Mouse (Mus musculus): ENCODE data around the gene Zfp444.
"Not testable (repeated sequence)": the region's sequence is repeated elsewhere in the genome, so short reads cannot be mapped to it uniquely, and the experiment has no call there.

The Zfp444 gene

DNA sequence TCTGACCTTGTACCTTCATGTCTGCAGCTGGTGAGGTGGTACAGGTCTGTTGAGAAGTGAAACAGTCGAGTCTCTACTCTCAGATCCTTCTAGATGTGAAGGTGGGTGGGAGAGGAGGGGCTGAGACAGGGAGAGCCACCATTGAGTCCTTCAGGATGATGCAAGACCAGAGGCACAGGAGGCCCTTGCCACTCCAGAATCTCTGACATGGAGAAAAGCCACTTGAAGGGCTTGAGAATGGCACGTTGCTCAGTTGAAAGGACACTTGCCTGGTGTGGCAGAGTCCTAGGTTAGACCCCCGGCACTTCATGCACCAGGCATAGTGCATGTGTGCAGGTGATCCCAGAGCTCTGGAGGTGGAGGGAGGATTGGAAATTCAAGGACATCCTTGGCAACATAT, 10.5 kb upstream of the Zfp444 start:
- no peak for DNase-seq (ENCODE audit: extremely low read depth, low read depth, low spot score)

DNA sequence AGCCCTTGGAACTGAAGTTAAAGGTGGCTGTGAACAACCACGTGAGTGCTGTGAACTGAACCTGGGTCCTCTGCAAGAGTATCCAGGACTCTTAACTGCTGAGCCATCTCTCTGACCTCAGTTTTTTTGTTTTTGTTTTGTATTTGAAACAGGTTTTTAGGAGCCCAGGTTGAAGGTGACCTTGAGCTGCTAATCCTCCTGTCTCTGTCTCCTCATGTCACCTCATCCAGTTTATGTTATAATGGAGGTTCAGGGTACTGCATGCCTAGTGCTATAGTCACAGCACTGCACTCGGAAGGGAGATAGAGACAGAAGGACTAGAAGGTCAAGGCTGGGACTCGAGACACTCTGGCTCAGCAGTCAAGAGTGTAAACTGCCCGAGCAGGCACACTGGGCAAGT, 9.9 kb upstream of the Zfp444 start:
- no peak for DNase-seq (ENCODE audit: extremely low read depth, low read depth, low spot score)

DNA sequence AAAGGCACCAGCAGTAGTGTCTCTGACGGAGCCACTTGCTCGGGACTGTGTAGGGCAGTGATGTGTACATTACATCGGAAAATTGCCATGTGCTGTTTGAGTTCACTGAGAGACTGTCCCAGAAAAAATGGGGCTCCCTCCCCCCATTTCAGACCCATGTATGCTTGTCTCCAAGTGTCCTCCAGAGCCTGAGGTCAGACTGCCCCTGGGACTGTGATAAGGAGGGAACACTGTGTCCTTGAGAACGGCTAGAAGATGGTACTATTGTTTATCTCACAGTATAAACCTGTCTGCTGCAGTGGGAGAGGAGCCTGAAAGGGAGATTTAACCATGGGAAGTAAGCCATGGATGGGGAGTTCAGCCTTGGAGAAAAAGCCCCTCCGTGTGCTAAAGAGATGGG, 7.4 kb upstream of the Zfp444 start:
- DNase-seq (ENCODE audit: extremely low read depth, low read depth, low spot score): no peak

DNA sequence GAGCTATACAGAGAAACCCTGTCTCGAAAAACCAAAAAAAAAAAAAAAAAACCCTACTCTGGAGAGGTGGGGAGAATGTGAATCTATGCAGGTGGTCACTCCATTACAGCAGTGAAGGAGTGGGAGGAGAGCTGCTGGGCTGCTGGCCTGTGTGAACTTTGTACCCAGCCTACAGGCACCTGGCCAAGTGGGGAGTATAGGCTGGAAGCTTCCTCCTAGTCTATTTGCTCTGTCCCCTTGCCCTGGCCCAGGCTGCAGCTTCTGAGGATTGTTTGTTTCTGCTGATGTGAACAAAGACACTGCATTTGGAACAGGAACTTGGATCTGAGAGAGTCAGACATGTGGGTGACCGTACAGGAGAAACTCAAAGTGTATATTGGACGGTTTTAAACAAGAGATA, 2.6 kb upstream of the Zfp444 start:
- no peak for DNase-seq (ENCODE audit: extremely low read depth, low read depth, low spot score)

DNA sequence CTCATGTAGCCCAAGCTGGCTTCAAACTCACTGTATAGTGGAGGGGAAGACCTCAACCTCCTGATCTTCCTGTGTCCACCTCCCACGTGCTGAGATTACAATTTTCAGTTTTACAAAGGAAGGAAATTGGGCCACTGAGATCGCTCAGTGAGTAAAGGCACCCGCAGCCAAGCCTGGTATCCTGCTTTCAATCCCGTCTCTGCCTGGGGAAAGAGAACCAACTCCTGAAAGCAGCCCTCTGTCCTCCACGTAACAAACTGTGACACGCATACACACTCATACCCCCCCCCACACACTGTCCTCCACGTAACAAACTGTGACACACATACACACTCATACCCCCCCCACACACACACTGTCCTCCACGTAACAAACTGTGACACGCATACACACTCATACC, 1.6 kb upstream of the Zfp444 start:
- DNase-seq (ENCODE audit: extremely low read depth, low read depth, low spot score): no peak

DNA sequence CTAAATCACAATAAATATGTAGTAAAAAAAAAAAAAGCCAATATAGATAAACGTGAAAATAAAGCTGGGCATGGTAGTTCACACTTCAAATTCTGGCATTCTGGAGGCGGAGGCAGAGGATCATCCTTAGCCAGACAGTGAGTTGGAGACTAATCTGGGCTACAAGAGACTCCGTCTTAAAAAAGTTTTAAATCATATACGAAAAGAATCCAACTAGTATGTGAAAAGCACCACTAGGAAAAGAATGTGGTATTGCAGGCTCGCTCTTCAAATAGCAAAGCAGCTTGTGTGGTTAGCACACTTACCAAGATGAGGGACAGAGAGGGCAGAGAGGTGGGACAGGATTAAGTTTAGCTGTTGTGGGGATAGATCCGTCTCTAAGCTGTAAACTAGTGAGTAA, 1.2 kb upstream of the Zfp444 start:
- DNase-seq (ENCODE audit: extremely low read depth, low read depth, low spot score): no peak

DNA sequence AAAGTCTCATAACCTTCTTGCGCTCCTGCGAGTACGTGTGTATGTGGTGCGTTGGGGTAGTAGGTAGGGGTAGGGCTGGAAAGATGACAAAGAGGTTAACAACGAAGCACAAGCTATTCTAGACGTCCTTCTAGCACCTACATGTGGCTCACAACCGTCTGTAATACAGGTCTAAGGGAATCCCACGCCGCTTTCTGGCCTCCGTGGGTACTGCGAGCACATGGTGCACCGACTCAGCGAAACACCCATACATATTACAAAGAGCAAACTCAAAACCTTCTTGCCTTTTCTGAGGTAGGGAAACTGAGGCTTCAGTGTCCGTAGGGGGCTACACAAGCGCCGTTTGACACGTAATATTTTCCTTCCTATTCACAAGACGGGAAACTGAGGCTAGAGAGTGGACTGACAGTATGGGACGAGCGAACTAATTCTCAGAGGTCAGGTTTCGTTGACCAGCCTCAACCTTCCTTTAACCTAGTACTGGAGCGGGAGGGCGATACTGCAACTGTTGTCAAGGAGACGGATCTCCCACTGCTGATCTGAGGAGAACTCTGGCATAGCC, 501 bp upstream of the Zfp444 start:
- no peak for DNase-seq (ENCODE audit: extremely low read depth, low read depth, low spot score)

DNA sequence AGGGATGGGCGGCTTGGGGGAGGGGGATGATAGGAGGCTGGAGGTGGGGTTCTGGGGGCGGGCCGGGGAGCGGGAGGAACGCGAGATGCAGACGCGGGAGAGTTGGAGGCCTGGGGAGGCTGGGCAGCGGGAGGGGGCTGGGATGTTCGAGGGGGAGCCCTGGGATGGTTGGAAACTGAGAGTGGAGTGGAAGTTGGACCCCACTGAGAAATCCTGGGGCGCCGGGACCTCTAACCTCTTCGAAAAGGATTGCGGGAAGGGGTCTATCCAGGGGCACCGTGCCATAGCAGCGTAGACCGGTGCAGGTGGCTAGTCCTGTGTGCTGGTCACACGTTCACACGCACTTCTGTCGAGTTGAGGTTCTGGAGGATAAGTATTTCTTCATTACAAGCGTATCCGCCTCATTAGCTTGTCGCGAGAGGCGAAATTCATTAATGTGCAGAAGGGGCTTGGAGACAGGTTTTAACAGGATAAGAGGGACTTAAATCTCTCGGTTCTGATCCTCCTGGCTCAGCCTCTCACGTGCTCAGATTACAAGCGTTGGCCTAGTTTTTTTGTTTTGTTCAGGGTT, 733 bp downstream of the Zfp444 start:
- no peak for DNase-seq (ENCODE audit: extremely low read depth, low read depth, low spot score)

DNA sequence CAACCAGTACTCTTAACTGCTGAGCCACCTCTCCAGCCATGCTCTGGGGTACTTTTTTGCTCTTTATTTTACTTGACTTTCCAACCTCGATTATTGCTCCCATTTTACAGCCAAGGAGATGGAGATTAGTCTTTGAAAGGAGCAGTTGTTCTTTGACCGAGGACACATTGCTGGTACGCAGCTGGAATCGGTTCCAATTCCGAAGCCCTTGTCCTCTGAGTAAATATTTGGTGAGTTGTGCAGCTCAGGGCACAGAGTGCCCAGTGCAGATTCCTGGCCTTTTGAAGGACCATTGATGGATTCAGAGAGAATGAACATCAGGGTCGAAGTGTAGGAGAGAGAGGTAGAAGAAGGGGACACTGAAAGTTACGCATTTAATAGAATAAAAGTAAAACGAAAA, 1.8 kb downstream of the Zfp444 start:
- DNase-seq (ENCODE audit: extremely low read depth, low read depth, low spot score): no peak

DNA sequence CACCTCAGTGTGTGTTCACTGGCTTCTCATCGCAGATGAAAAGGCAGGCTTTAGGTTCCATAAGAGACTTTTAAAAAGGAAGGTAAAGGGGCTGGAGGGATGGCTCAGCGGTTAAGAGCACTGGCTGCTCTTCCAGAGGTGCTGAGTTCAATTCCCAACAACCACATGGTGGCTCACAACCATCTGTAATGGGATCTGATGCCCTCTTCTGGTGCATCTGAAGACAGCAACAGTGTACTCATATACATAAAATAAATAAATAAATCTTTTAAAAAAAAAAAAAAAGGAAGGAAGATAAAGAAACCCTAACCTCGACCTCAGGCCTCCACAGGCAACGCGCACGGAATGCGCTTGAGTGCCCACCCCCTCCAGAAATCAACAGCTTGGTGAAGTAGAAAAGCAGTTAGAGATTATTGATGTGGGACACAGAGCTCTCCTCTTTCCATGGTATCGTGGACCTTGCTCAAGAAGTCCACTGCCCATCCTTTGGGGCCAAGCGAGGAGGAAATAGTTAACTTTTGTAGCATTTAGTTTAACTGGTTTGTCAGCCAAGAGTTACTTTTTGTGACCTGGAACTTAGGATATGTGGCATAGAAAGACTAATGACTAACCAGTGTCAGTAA, 2.5 kb downstream of the Zfp444 start:
- DNase-seq (ENCODE audit: extremely low read depth, low read depth, low spot score): not testable (repeated sequence)

DNA sequence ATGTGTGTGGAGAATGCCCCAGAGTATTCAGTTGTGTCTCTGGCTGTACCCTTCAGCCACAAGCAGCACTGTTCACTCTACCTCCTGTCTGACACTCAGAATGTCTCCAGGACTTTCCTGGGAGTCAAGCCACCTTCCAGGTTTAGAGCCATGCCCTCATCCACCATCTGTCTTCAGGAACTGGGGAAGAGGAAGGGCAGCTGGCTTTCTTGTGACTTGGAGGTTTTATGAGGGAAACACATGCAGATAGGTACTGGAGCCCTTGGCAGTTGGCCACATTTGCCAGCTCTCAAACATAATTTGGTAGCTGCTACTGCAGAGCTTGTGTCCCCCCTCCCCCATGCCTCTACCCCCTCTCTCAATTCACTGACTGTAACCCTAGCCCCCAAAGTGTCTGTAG, 7.0 kb downstream of the Zfp444 start:
- DNase-seq (ENCODE audit: extremely low read depth, low read depth, low spot score): no peak

DNA sequence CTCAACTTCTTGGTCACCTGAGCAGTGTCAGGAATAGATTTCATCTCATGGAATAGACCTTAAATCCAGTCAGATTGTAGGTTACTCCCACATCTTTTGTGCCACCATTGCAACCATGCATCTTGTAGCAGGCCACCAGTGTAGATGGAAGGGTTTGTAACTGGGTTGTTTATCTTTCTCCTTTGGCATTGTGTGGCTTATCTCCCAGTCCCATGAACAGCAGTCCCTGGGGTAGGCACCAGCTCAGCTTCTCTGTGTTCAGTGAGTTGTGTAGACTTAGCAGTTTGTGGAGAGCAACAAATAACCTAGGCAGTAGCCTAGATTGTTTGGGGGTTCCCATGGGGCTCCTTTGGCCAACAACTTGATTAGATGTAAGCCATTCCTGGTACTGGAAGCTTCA, 10.9 kb downstream of the Zfp444 start:
- DNase-seq (ENCODE audit: extremely low read depth, low read depth, low spot score): no peak

DNA sequence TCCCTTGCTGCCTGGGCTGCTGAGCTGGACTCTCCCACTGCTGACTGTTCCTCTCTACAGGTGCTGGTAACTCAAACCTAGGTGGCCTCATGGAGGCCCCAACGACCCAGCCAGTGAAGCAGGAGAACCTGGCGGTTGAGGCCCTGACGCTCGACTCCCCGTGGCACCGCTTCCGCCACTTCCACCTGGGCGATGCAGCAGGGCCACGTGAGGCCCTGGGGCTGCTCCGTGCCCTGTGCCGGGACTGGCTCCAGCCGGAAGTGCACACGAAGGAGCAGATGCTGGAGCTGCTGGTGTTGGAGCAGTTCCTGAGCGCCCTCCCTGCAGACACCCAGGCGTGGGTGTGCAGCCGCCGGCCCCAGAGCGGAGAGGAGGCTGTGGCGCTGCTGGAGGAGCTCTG, 11.8 kb downstream of the Zfp444 start:
- DNase-seq (ENCODE audit: extremely low read depth, low read depth, low spot score): no peak

DNA sequence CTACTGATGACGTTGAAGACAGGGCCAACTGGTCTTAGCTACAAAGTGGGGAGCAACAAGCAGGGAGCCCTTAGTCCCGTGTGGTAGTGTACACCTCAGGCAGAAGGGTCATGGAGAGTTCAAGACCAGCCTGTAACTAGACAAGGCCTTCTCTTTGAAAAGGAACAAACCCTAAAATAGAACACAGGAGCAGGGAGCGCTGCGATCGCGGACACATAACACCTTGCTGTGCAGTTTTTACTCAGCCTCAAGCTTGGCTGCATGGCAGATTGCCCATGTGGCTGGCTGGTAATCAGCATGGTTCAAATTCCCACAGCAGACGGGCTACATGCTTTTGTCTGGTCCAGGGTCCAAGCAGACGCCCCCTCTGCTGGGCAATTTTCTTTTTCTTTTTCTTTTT, 12.5 kb downstream of the Zfp444 start:
- no peak for DNase-seq (ENCODE audit: extremely low read depth, low read depth, low spot score)

DNA sequence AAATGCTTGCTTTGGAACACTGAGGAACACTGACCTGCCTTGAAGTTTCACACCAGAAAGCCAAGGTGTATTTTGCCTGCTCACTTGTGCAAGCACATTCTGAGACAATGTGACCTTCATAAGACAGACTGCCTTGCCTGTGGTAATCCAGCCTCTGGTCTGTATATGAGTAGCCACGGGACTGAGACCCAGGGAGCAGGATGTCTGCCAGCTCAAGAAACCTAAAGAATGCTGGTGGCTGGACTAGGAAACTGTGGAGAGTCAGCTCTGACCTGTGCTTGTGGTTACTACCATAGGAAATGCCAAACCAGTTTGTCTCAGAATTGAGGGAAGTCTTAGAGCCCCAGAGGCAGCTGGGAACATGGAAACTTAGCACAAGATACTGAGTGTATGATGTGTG, 13.4 kb downstream of the Zfp444 start:
- DNase-seq (ENCODE audit: extremely low read depth, low read depth, low spot score): no peak

DNA sequence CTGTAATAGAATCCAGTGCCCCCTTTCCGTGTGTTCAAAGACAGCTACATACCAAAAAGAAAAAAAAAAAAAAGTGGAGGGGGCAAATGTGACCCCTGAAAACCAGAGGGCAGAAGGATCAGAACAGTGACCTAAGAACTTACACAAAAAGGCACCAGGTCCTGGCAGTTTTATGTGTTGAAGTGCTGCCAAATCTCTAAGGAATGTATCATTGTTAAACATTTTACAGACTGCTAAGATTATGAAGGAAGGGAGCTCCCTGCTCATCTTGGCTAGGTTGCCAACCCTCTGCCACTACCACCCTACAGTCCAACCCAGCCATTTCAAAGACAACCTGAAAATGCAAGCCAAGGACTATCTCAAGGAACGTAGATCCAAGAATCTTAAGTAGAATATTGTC, 14.2 kb downstream of the Zfp444 start:
- no peak for DNase-seq (ENCODE audit: extremely low read depth, low read depth, low spot score)

DNA sequence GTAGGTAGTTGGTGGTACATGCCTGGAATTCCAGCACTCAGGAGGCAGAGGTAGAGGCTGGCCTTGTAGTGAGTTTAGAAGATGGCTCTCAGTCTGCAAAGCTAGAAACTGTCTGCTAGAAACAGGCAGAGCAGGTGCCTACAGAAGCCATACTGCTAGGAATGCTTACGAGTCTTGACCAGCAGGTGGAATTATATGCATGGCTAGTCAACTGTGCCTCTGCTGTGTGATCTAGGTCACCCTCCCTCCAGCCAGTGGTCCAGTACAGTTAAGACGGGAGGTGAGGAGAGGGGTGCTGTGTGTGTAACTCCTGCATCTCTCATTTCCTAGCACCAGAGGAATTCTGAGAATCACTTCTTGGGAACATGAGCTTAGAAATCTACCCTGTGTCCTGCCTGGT, 14.7 kb downstream of the Zfp444 start:
- no peak for DNase-seq (ENCODE audit: extremely low read depth, low read depth, low spot score)

DNA sequence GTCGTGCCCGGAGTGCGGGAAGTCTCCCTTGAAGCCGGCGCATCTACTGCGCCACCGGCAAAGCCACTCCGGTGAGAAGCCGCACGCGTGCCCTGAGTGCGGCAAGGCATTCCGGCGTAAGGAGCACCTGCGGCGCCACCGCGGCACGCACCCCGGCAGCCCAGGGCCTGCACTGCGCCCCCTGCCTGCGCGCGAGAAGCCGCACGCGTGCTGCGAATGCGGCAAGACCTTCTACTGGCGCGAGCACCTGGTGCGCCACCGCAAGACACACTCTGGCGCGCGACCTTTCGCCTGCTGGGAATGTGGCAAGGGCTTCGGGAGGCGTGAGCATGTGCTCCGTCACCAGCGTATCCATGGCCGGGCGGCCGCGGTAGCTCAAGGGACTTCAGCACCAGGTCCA, 17.5 kb downstream of the Zfp444 start:
- no peak for DNase-seq (ENCODE audit: extremely low read depth, low read depth, low spot score)

DNA sequence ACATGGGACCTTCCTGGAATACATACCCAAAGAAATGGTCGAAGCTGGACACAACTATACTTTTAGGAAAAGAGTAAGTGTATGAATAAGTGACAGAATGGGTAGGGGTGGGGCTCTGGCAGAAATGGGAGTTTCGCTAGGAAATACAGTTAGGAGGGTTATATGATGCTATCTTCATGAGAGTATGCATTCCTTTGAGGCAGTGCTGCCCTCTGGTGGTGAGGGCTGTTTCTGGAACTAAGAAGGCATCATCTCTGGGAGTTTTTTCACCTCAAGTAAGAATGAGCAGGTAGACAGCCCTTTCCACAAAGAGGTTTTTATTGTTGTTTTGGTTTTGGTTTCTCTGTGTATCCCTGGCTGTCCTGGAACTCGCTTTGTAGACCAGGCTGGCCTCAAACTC, 19.4 kb downstream of the Zfp444 start:
- DNase-seq (ENCODE audit: extremely low read depth, low read depth, low spot score): no peak

DNA sequence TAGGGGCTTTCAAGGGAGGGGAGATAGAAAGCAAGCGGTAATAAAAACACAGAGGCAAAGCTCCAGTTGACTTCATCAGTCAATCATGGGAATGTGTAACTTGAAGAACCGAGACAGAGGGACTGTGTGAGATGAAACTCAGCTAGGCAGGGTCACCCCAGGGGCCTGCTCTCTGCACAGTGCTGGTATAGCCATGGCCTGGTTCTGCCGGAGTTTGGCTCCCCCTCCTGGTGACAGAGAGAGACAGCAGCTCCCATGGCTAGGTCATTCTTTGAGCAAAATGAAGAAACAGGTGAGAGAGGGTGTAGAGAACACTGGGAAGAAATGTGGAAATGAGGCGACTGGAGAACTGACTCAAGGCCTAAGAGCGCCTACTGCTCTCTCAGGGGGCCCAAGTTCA, 22.1 kb downstream of the Zfp444 start:
- no peak for DNase-seq (ENCODE audit: extremely low read depth, low read depth, low spot score)

DNA sequence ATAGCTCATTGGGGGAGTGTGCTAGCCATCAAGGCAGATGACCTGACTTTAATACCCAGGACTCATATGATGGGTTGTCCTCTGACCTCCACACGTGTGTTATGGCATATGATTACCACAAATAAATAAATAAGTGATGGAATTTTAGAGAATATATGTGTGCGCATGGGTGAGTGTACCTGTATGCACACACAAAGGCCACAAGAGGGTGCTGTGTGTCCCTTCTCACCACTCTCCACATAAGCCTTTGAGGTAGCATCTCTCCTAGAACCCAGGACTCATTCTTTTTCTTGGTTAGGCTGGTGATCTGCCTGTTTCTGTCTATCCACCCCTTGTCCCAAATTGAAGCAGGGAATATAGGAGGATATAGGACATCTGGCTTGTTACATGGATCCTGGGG, 23.8 kb downstream of the Zfp444 start:
- no peak for DNase-seq (ENCODE audit: extremely low read depth, low read depth, low spot score)

DNA sequence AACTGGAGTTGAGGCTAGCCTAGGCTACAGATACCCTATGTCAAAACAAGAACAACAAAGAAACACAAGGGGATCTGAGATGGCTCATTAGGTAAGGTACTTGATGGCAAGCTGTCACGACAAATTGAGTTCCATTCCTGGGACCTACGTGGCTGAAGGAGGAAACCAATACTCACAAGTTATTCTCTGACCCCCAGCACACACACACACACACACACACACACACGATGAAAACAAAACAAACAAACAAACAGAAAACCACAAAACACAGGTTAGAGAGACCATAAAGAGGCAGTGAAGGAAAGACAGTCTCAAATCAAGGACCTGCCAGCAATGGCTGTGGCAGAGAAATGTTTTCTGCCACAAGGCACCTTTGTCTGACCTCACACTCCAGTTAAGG, 24.8 kb downstream of the Zfp444 start, which contains the start of gene Galp:
Gene Galp (plus strand): TSS at position 301 of the 400 bp plus-strand sequence.
- no peak for DNase-seq (ENCODE audit: extremely low read depth, low read depth, low spot score)

DNA sequence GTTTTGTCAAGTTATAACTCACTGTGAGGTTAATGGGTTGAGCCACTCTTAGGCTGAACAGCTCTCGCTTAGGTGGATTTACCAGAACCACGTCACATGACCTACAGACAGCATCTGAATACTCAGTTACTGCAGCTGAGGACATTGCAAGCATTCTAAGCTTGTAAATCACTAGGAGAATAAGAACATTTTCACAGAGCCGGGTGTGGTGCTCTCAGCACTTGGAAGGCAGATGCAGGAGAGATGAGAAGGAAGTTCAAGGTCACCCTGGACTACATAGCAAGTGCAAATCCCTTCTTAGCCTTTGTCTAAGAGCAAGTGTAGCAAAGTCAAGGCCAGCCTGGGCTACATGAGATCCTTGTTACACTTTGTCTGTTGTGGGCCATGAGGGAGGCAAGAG, 32.2 kb downstream of the Zfp444 start:
- DNase-seq (ENCODE audit: extremely low read depth, low read depth, low spot score): no peak

Data from fat pad, adult 2 months (tissue).